Mouse (Mus musculus): ENCODE data around the gene Sirt3.

GRCm38 (mm10) chr7:140834968-140835757 lies 46.9 kb downstream of the Sirt3 start, which contains the start of gene Urah:
- no peak for TF ChIP-seq POLR2A (IDR thresholded peaks at IDR 0.05; ENCODE audit: insufficient read depth, low read length)
- TF ChIP-seq CTCF (IDR thresholded peaks at IDR 0.05; ENCODE audit: low read depth, low read length): no peak
